Mouse (Mus musculus): Measurements from ENCODE around the gene Tbcd. TPM values are rescaled to one million over a fixed set of nuclear protein-coding genes. Genes with fewer than 3 reads are reported as not detected.

The Tbcd gene
- total and polyA plus RNA-seq, 3 experiments = 62.1 to 86.7 (median 70.4) TPM

DNA sequence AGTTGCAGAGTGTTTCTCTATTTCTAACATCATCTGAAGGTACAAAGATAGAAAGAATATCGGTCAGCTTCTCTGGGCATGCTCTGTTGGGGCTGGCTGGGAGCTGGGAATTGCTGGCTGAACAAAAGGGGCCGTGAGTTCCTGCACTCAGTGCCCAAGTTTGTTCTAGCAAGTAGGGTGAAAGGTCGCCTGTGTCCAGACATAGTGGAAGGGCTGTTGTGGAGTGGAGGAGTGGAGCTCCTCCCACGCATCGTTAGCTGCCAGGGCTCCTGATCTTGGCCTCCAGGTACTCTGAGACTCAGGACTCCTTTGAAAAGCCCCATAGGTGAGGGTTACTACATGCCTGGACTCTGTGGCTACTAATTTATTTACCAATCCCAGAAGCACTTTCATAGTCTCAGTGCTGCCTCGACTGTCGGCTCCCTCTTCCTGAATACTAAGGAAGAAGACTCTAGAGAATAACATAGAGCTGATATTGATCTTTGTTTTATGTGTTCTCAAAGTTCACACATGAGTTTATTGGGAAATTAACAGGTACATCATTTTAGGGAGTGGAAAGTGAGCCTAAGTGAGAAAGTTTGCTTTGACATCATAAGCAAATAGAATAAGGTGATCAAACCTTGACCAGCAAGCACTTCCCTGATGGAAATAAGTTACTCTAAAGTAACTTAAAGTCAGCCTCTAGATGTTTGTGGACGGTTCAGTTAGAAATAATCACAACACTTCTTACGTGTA lies 58.9 kb downstream of the Tbcd start:
- H3K27ac ChIP-seq (ENCODE audit: insufficient read depth, low read depth) = no peak overlapping the region
- no peaks in the 10 kb centered on the region for H3K79me2 ChIP-seq (replicated peaks; ENCODE audit: control insufficient read depth, extremely low read depth, insufficient read depth, poor library complexity, severe bottlenecking)
- in situ Hi-C loops (cut with MboI; ENCODE audit: low pct_ligation_motif_present, low pct_unique_long_range_greater_than_20kb, low sequenced_read_pairs) = no loop called here
- H3K36me3 ChIP-seq (replicated peaks in 1 of 2; ENCODE audit: control insufficient read depth in 1 of 2, insufficient read depth in 1 of 2, low read length in 1 of 2) = peaks cover 11 to 76% of the 10 kb centered on the region in 2 experiments
- H3K4me1 ChIP-seq (ENCODE audit: control insufficient read depth in 1 of 2, insufficient read depth in 2 of 2) = no peaks in the 10 kb centered on the region
- no peak overlapping the region for H3K9ac ChIP-seq (ENCODE audit: insufficient read depth, low read depth)
- no peaks in the 10 kb centered on the region for H3K27me3 ChIP-seq (replicated peaks)
- H3K4me2 ChIP-seq (ENCODE audit: insufficient read depth, low read depth, poor library complexity, severe bottlenecking) = no peak overlapping the region
- TF ChIP-seq CHD1 (IDR thresholded peaks at IDR 0.05; ENCODE audit: low read depth, low read length) (no peak), MAX (IDR thresholded peaks at IDR 0.05; ENCODE audit: low read length) (no peak), ZKSCAN1 (IDR thresholded peaks at IDR 0.05; ENCODE audit: borderline replicate concordance, low read depth, low read length) (no peak), EP300 (IDR thresholded peaks at IDR 0.05; ENCODE audit: low read length) (no peak), NELFE (IDR thresholded peaks at IDR 0.05; ENCODE audit: low read depth, low read length) (no peak), TCF12 (IDR thresholded peaks at IDR 0.05; ENCODE audit: low read depth, low read length) (no peak), GABPA (IDR thresholded peaks at IDR 0.05; ENCODE audit: insufficient replicate concordance, low read depth, low read length) (no peak), BHLHE40 (IDR thresholded peaks at IDR 0.05; ENCODE audit: low read depth, low read length) (no peak), SIN3A (IDR thresholded peaks at IDR 0.05; ENCODE audit: low read length) (no peak), SMC3 (IDR thresholded peaks at IDR 0.05; ENCODE audit: low read depth, low read length) (no peak), USF2 (conservative IDR thresholded peaks at IDR 0.05; ENCODE audit: low read depth, low read length) (no peak), NRF1 (IDR thresholded peaks at IDR 0.05; ENCODE audit: low read depth, low read length) (no peak), JUN (IDR thresholded peaks at IDR 0.05; ENCODE audit: insufficient read depth, low read depth, low read length) (no peak), ZMIZ1 (IDR thresholded peaks at IDR 0.05; ENCODE audit: low read depth, low read length) (no peak), TBP (conservative IDR thresholded peaks at IDR 0.05; ENCODE audit: low read depth, low read length) (no peak), USF1 (IDR thresholded peaks at IDR 0.05; ENCODE audit: low read depth, low read length) (no peak)
- no peak for DNase-seq (ENCODE audit: extremely low read depth)
- dilution Hi-C loops (cut with MboI; ENCODE audit: extremely low pct_ligation_motif_present, extremely low pct_unique_long_range_greater_than_20kb, low sequenced_read_pairs) = no loop called here
- H3K9me3 ChIP-seq (replicated peaks; ENCODE audit: low read length) = no peaks in the 10 kb centered on the region
- H3K4me3 ChIP-seq (replicated peaks in 1 of 3; ENCODE audit: low read depth in 2 of 3, low read length in 2 of 3, poor library complexity in 1 of 3) = no peak overlapping the region

DNA sequence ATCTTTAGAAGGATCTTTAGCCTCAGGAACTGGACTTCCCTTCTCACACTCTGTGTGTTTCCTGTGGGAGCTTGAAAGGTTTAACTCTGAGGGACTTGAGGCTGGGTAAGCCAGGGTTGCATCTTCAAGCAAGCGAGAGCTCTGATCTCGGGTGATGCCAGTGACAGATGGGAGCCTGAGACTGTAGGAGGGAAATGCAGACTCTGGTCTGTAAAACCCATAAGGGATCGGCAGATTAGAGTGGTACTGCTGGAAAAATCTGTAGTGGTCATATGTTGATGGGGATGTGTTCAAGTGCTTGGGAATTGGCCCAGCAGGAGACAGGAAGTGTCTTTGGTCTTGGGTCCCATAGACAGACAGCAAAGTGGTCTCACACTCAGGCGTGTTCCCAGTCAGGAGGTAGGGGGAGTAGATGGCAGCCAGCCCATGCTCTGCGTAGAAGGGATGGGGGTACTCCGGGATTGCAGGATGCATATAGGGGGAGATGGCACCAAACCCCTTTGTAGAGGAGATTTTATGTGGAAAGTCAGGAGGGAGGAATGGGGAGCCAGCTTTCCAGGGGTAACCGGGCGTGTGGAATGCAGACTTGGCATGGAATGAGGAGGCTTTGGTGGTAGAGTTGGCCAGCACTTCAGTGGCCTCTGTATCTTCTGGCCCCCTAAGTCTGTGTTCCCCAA lies 61.3 kb downstream of the Tbcd start:
- H3K9me3 ChIP-seq (replicated peaks; ENCODE audit: low read length) = no peaks in the 10 kb centered on the region
- no peaks in the 10 kb centered on the region for H3K27me3 ChIP-seq (replicated peaks)
- H3K4me1 ChIP-seq (ENCODE audit: control insufficient read depth in 1 of 2, insufficient read depth in 2 of 2) = no peaks in the 10 kb centered on the region
- H3K79me2 ChIP-seq (replicated peaks; ENCODE audit: control insufficient read depth, extremely low read depth, insufficient read depth, poor library complexity, severe bottlenecking) = no peaks in the 10 kb centered on the region
- peaks cover 5 to 77% of the 10 kb centered on the region in 2 experiments for H3K36me3 ChIP-seq (replicated peaks in 1 of 2; ENCODE audit: control insufficient read depth in 1 of 2, insufficient read depth in 1 of 2, low read length in 1 of 2)
- H3K4me3 ChIP-seq (replicated peaks in 1 of 3; ENCODE audit: low read depth in 2 of 3, low read length in 2 of 3, poor library complexity in 1 of 3) = no peak overlapping the region
- in situ Hi-C loops (cut with MboI; ENCODE audit: low pct_ligation_motif_present, low pct_unique_long_range_greater_than_20kb, low sequenced_read_pairs) (no loop called here), dilution Hi-C loops (cut with MboI; ENCODE audit: extremely low pct_ligation_motif_present, extremely low pct_unique_long_range_greater_than_20kb, low sequenced_read_pairs) (no loop called here)
- H3K4me2 ChIP-seq (ENCODE audit: insufficient read depth, low read depth, poor library complexity, severe bottlenecking) = no peak overlapping the region
- DNase-seq (ENCODE audit: extremely low read depth) = no peak
- no peak overlapping the region for H3K27ac ChIP-seq (ENCODE audit: insufficient read depth, low read depth)
- TF ChIP-seq RAD21 (IDR thresholded peaks at IDR 0.05; ENCODE audit: low read depth, low read length) (no peak), ZKSCAN1 (IDR thresholded peaks at IDR 0.05; ENCODE audit: borderline replicate concordance, low read depth, low read length) (no peak), MAFK (IDR thresholded peaks at IDR 0.05; ENCODE audit: insufficient replicate concordance, low read length) (no peak), SIN3A (IDR thresholded peaks at IDR 0.05; ENCODE audit: low read length) (no peak), UBTF (IDR thresholded peaks at IDR 0.05; ENCODE audit: low read depth, low read length) (no peak), ELF1 (IDR thresholded peaks at IDR 0.05; ENCODE audit: low read depth, low read length) (no peak), SMC3 (IDR thresholded peaks at IDR 0.05; ENCODE audit: low read depth, low read length) (no peak), NELFE (IDR thresholded peaks at IDR 0.05; ENCODE audit: low read depth, low read length) (no peak), NRF1 (IDR thresholded peaks at IDR 0.05; ENCODE audit: low read depth, low read length) (no peak), CHD2 (IDR thresholded peaks at IDR 0.05; ENCODE audit: low read length) (no peak), RCOR1 (conservative IDR thresholded peaks at IDR 0.05; ENCODE audit: low read depth, low read length) (no peak), MXI1 (IDR thresholded peaks at IDR 0.05; ENCODE audit: low read depth, low read length) (no peak), MAZ (IDR thresholded peaks at IDR 0.05; ENCODE audit: low read depth, low read length) (no peak), HCFC1 (IDR thresholded peaks at IDR 0.05; ENCODE audit: low read depth, low read length) (no peak), JUN (IDR thresholded peaks at IDR 0.05; ENCODE audit: insufficient read depth, low read depth, low read length) (no peak), KAT2A (IDR thresholded peaks at IDR 0.05; ENCODE audit: insufficient replicate concordance, low read length) (no peak), MAX (IDR thresholded peaks at IDR 0.05; ENCODE audit: low read length) (no peak)
- no peak overlapping the region for H3K9ac ChIP-seq (ENCODE audit: insufficient read depth, low read depth)

Data from CH12.LX (cell line).